Mouse (Mus musculus): ENCODE data around the gene Dlx3.
A peak's percentile ranks its signal among the peaks of the same experiment; 100 is the strongest.

Dlx3 gene

DNA sequence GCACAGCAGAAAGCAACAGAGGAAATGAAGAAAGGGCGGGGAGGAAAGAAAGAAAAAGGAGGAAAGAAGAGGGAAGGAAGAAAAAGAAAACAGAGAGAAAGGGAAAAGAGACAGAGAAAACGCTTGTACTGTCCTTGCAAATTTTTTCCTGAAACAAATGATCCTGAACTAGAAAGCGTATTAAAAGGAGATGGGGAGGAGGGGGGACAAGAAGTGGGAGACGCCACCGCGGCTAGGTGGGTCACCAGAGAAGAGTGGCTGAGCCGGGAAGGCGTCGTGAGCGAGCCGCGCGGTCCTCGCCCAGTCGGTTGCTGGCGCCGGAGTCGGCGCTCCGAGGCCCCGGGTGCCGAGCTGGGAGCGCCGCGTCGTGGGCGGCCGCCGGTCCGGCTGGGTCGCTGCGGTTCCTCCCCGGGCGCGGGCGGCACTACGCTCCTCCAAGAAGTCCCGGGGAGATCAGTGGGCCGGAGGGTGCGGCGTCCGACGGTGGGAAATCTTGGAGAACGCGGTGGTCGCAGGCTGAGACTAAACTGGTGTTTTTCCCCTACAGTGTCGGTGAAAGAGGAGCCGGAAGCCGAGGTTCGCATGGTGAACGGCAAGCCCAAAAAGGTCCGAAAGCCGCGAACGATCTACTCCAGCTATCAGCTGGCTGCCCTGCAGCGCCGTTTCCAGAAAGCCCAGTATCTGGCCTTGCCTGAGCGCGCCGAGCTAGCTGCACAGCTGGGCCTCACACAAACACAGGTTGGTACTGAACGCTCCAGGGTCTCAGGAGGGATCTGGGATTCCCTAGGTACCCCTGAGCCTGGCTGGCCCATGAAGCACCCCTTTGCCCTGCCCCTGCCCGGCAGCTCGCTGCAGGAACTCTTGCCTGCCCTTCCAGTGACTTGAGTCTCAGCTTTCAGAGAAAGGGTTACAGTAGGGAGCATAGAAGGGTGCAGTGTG lies 1.5 kb downstream of the Dlx3 start:
- DNase-seq (ENCODE audit: low spot score in 2 of 2) = no peak

DNA sequence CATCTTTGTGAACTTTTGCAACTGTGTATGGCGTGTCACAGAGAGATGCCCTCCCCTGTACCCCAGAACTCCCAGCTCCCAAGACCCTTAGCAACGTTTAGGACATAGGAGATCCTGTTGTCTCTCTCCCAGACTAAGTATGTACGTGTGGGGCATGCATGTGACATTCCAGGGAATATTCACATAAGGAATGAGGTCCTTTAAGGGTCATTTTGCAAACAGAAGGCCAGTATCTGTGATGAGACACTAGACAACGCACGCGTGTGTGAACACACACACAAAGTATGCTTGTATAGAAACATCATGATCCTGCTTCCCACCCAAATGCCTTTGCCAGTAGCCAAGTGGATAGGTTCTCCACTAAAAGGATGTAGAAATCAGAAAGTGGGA lies 2.2 kb downstream of the Dlx3 start:
- DNase-seq (ENCODE audit: low spot score in 2 of 2) = no peak

DNA sequence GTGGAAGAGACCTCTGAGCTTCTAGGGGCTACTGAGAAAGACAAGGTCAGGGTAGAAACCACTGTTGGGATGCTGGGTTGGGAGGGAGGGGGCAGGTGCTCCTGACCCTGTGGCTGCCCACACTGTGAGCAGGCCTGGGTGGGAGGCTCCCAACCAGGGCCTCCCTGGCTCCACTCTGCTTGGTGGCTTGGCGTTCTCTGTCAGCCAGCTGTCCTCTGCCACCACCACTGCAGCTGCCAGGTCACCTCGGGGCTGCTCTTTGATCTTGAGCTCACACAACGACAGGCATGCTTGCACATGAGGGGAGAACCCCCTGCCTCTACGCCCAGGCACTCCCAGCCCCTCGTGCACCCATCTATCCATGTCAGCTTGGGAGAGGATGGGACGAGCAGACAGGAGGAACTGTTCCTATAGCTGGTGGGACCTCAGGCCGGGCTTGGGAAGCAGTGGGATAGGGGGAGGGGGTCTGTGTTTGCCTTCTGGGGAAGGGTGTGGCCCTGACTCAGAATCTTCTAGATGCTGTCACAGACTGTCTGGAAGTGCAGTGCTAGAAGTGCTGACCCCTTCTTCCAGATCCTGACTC lies 5.5 kb downstream of the Dlx3 start:
- DNase-seq (ENCODE audit: low spot score in 2 of 2) = no peak

DNA sequence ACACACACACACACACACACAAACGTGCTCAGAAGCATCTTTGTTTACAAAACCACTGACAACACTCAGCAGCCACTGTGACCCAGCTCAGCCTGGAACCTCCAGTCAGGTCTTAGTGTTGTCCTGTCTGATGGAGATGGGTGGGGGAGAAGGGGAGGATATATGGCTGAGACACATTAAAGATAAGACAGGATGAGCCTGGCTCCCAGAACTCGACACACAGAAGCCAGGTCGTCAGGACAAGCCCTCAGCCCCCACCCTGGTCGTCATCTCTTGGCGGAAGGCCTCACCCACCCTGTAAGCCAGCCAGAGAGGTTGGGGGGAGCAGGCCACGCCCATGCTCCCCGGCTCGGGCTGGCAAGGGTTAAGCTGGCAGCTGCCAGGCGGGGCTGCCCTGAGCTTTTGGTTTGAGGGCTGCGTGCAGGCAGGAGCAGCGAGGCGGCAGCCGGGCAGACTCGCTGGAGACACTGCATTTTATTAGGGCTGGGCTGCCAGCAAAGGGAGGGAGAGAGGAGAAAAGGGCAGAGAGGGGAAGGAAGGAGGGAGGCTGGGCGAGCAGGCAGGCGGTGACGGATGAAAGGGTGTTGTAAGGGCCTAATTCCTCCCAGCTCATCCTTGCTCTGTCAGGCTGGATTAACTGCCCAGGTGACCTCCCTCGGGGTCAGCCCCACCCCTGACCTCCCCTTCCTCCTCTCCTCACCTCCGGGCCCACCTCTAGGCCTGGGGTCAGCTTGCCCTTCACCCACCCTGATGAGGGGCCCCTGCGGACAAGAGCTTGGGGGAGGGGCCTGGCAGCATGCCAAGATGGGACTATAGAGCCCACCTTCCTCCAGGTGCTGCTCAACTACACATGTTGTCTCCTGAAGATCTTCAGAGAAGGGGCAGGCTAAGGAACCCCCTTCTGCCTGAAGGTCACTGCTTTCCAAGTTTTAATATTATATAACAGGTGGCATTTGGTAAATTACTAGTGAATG lies 6.6 kb downstream of the Dlx3 start:
- no peak for DNase-seq (ENCODE audit: low spot score in 2 of 2)

DNA sequence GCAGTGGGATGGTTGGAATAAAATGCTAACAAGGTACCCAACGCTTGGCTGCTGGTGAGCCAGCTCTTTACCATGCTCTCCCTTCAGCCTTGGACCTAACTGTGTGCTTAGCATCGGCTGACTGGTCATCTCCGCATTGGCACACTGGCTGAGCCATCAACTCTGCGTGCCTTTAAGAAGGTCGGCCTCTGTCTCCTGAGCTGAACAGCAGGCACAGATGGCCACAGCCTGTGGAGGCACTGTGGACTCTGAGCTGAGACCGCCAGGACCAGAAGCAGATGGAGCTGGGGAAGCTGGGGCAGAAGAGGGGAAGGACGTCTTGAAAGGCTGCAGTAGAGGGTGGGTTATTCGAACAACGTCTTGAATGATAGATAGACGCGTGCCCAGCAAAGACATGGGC lies 8.4 kb downstream of the Dlx3 start:
- no peak for DNase-seq (ENCODE audit: low spot score in 2 of 2)

DNA sequence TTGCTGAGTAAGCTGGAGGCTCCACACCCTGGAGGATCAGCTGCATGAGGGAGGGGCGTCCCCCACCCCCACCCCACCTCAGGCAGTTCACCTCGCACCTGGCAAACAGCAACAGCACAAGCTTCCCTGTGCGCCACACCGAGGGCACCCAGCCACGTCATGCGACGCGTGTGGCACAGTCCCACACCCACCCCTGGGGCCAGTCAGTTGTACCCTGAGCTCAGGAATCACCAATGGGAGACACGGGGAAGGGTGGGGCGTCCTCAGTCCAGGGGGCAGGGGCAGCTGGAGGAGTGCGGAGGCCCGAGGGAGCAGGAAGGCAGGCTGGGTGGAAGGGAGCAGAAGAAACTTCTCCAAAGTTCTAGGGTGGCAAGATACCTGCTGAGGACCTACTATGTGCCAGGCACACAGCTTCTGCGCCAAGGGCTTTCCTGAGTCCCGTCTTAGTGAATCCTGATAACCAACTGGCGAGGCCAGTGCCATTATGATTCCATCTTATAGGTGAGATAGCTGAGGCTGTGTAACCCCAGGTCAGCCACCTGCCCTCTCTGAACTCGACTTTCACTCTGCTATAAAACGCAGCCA lies 10.8 kb downstream of the Dlx3 start:
- DNase-seq (ENCODE audit: low spot score in 2 of 2) = no peak

DNA sequence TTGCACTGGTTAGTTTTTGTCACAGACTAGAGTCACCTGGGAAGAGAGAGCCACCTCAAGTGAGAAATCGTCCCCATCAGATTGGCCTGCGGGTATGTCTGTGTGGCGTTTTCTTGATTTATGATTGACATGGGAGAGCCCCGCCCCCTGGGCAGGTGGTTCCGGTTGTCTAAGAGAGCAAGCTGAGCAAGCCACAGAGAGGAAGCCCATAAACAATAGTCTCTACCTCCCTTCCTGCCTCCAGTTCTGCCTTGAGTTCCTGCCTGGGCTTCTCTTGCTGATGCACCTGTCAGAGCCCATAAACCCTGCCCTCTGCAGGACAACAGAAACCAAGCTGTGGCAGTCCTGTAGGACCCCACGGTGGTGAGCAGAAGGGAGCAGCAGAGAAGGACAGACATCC lies 13.4 kb downstream of the Dlx3 start:
- no peak for DNase-seq (ENCODE audit: low spot score in 2 of 2)

DNA sequence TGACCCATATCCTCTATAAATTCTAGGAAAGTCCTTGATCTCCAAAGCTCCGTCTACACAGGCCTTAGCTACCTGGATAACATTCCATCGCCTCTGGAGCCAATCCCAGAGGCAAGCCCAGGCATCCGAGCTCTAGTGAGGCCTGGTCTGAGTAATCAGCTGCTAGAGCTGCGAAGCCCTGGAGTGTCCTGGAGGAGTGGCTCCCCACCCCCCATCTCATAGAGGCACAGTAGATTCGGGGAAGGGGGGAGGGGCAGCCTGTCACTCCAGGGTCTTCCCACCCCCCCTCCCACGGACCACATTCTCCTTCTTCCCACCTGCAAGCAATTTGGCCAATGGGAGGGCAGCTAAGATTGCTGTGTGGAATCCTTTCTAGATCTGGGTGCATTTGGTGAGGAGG lies 17.4 kb downstream of the Dlx3 start:
- no peak for DNase-seq (ENCODE audit: low spot score in 2 of 2)

DNA sequence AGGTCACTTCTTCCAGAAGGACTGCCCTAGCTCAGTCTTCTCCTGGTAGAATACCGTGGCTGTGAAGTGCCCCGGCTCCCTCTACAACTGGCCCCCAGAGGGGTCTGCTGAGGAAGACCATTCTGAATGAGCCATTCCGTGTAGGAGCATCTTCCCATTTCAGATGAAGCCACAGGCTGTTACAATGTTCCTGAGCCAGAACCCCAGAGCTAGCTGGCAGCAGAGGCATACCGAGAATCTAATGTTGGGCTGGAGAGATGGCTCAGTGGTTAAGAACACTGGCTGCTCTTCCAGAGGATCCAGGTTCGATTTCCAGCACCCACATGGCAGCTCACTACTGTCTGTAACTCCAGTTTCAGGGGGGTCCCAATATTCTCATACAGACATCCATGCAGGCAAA lies 20.0 kb downstream of the Dlx3 start:
- no peak for DNase-seq (ENCODE audit: low spot score in 2 of 2)

DNA sequence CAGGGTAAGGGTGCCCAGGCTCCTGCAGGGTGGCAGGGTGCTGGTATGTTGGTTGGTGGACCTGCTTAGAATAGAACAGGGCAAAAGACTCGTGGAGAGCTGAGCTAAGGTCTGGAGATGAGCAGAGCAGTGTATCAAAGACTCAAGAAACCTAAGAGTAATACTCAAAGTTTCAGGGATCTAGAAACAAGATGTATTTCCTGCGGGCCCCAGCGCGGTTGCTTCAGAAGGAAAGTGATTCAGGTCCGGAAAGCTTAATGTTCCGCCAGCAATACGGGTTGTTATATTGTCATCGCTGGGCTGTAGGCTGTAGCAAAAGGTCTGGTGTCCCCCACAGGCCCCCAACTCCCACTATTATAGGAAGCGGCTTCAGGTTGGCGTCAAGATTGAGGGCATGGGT lies 22.3 kb downstream of the Dlx3 start:
- no peak for DNase-seq (ENCODE audit: low spot score in 2 of 2)

DNA sequence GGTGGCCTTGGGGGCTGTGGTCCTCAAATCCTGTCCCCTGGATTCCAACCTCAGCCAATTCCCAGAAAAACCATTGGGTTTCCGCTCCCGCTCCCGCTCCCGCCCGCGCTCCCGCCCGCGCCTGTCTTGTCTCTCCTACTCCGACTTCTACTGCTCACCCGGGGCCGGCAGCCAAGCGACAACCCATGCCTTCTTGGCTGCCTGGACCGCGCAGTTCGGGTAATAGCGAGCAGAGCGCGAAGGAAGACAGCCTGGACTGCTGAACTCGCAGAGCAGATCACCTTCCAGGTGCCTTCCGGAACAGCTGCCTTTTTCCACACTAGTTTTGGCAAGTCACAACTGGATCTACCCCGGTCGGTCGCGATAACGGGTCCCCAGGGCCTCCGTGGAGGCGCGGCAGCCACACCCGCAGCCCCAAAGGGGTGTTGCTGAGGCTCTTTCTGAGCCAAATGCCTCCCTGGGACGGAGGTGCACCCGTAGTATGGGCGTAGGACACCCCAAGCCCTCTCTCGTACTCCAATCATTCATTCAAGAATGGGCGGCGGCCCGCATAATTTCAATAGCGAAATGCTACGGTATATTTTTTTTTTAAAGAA lies 23.2 kb downstream of the Dlx3 start:
- DNase-seq (ENCODE audit: low spot score in 2 of 2) = no peak

DNA sequence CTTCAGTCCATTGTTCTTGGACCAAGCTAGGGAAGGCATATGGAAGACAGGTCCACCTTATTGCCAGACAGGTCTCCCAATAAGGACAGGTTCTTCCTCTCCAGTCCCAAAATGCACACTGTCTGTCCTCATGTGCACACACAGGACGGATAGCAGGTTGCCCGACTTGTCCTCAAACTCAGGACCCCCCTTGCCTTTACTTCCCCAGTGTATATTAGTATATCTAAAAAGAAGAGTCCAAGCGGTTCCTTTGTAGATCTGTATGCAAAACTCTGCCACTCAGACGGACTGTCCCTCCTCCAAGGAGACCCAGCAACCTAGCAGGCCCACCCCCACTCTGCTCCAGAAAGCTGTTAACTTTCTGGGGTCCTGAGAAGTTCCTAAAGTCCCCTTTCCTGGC lies 23.7 kb downstream of the Dlx3 start:
- DNase-seq (ENCODE audit: low spot score in 2 of 2) = no peak

DNA sequence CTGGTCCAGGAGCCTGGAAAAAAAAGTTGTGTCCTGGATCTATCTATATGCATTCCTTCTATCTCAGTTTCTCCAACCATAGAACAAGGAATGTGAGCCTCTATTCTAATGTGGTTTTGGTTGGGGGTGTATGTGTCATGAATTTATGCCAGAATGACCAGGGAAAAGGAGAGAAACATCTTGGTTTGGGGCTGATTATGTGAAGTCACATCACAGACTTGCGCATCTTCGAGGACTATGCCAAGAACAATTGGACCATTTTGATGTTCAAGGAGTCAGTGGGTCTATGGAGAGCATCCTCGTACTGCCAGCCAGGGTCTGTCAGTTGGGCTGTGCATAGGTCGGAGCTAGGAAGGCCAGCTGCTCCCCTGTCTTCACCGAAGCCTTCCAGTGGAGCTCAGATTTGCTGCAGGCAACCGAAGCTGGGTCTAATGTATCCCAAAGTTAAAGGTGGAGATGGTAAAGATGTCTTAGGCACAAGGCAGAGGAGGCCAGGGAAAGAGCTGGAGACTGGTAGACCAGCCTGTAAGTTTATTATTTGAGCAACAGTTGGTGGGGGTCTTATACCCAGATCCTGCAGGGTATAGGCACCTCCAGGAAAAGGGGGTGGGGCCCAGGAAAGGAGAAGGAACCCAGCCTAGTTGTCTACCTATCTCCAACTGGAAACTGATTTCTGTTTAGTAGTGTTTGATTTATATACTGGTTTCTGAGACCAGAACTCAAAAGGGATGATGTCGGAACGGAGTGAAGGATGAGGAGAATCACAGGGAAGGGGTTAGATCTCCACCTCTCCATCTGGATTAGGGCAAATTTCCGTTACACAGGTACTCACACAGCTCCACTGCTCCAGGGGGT lies 24.4 kb downstream of the Dlx3 start:
- DNase-seq (ENCODE audit: low spot score in 2 of 2) = no peak

DNA sequence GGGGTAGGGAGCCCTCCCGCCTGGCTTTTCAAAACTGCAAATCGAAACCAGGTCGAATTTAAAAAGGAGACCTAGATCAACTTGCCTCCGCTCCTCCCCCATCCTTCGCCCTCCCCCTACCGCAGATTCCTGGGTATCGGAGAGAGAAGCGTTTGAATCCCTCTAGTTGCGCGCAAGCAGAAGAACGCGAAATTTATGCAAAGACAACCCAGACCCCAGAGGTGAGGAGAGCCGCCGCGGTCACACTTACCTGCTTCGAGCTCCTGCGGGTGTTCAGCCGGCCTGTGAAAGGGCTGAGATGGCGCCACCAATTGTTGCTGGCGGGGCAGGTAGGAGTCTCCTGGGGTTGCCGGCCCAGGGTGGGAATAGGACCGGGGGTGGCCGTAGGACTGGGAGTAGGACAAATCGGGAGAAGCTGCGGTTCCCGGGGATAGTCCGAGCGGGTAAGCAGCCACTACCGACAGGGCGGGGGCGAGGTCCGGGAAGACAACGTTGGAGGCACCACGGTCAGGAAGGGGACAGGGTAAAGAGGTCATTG lies 25.1 kb downstream of the Dlx3 start:
- no peak for DNase-seq (ENCODE audit: low spot score in 2 of 2)

DNA sequence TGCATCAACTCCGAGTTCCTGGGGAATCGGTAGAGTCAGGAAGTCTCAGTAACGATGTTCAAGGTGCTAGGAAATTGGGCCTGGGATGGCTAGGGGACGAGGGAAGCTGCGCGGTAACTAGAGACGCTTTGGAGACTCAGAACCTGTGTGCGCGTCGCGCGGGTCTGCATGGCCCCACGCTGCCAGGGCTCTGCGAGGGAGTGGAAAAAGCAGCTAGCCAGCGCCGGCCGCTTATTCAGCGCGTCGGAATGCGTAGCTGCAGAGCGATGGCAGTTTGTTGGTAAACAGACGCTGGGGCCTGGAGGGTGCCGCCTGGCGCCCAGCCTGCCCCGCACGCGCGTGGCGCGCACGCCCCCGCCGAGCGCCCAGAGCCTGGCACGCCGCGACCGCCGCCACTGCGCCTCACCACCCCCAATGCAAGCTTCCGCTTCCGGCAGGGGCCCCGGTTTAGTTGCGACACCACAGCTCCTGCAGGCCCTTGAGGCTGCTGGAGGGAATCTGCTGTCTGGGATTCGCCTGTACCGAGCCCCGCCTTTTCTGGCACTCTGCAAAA lies 26.0 kb downstream of the Dlx3 start, which contains the start of gene Dlx4:
TSS of gene Dlx4 (minus strand) at position 413 of the 553 bp plus-strand sequence.
- DNase-seq (ENCODE audit: low spot score in 2 of 2) = peak; percentile 53 to 64

DNA sequence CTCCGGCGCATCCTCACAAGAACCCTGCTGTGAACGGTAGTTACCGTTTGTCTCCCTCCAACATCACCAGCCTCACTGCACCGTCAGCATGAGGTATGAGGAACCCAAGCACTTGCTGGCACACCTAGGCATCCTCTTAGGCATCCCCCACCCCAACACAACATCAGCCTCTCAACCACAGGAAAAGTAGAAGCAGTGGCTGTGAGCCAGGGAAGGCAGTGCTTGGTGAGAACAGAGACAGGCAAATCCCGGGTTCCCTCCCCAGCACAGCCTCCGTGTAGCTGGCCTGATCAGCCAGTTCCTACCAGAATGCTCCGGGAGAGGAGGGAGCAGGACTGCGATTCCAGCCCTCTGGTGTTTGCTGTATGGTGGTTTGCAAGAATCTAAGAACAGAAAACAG lies 28.8 kb downstream of the Dlx3 start:
- DNase-seq (ENCODE audit: low spot score in 2 of 2) = no peak

DNA sequence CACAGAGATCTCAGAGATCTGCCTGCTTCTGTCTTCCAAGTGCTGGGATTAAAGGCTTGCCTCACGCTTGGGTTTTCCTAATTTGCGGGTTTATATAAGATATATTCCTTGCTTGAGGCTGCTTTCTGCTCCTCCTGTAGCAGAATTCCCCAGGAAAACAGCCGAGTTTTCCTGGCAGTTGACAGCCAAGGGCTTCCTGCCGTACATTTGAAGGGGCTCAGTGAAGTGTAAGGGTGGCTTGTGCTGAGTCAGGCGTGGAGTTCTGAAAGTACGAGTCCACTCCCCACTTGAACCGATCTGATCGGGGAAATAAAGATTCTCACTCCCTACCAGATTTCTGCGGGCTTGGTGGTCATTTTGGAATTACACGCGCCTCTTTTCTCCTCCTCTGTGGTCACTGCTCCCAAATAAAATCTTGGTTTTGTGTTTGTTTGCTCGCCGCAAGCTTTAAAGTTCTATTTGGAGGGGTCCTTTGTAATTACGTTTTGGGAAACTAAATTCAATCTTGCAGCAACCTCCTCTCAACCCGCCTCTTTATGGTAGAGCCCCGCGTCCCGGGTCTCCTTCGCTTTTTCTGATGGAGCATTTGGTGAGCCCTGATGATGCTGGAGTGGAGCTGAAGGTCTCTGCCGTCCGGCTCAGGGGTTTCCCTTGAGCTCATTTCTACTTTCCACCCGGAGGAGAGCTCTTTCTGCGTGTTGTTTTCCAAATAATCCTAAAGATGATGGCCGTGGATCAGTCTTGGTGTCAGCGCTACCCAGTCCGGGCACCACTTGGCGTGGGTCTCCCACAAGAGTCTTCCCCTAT lies 29.7 kb downstream of the Dlx3 start:
- DNase-seq (ENCODE audit: low spot score in 2 of 2) = no peak

DNA sequence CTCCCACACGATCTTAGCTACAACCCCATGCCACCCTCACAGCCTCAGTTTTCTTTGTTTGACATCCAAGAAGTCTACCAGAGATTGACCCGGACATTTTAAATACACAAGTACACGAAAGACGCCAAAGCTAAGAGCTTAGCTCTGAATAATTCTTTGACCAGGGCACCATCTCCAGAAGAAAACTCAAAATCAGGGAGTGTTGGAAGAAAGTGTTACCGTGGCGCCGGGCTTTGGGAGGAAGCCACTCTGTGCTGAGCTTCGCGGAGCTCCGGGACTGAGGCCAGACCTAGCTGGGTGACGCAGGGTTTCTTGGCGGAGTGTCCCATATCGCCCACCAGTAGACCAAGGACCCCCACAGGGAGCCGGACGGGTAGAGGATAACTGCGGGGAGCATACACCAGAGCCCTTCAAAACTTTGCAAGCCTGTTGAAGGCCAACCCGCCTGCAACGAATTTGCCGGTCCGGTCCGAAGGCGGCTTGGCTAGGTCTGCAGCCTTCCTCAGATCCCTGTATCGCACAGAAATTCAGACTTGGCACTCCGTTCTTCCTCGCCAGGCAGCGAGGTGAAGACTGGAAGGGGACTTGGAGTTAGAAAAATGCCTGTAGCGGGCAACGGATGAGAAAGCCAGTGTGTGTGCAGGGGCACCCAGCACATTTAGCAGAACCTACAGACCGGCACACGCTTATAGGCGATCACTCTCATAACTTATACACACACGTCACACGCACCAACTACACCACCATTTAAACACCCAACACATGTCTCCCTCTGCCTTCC lies 30.5 kb downstream of the Dlx3 start:
- no peak for DNase-seq (ENCODE audit: low spot score in 2 of 2)
